Mouse (Mus musculus) embryonic facial prominence, embryonic 12.5 days (tissue): ENCODE measurements at regions not wholly inside any gene's neighbourhood (a gene's known extent, or its start where the extent isn't known, plus 50 kb on each side); places are given as distances from the start of the nearest gene placed in this dataset.
"Not testable (repeated sequence)": the region's sequence is repeated elsewhere in the genome, so short reads cannot be mapped to it uniquely, and the experiment has no call there.

ENCODE experiments used
- ATAC-seq: fragments of 200-750 bp; cut with Nextera tagmentation; 2 replicates; pipeline ENCODE4 v1.8.0; 2017; ENCODE audit not compliant: insufficient number of reproducible peaks, insufficient read depth, low FRiP score, low TSS enrichment
- H3K27ac ChIP-seq: fragments of 300-500 bp; sonication (generic); 2 replicates; pipeline ENCODE4 v1.5.1; 2016; ENCODE audit warnings: mild to moderate bottlenecking
- H3K27me3 ChIP-seq: fragments of 300-500 bp; sonication (generic); 2 replicates; pipeline ENCODE4 v1.6.1; 2016; ENCODE audit warnings: mild to moderate bottlenecking, moderate library complexity
- H3K36me3 ChIP-seq: fragments of 300-500 bp; sonication (generic); 2 replicates; pipeline ENCODE4 v1.6.1; 2016; ENCODE audit warnings: mild to moderate bottlenecking
- H3K4me1 ChIP-seq: fragments of 300-500 bp; sonication (generic); 2 replicates; pipeline ENCODE4 v1.6.1; 2016
- H3K4me2 ChIP-seq: fragments of 300-500 bp; sonication (generic); replicated peaks from 2 replicates; pipeline ENCODE4 v1.6.1; 2016; ENCODE audit warnings: mild to moderate bottlenecking, moderate library complexity
- H3K4me3 ChIP-seq: fragments of 300-500 bp; sonication (generic); 2 replicates; pipeline ENCODE4 v1.5.1; 2016; ENCODE audit warnings: mild to moderate bottlenecking
- H3K9ac ChIP-seq: fragments of 300-500 bp; sonication (generic); 2 replicates; pipeline ENCODE4 v1.6.1; 2016; ENCODE audit warnings: mild to moderate bottlenecking, moderate library complexity
- H3K9me3 ChIP-seq: fragments of 300-500 bp; sonication (generic); 2 replicates; pipeline ENCODE4 v1.6.1; 2016; ENCODE audit warnings: mild to moderate bottlenecking, moderate library complexity
- WGBS: fragments of 180-500 bp; shearing (Covaris S2); methylation state at CpG from one replicate; pipeline ENCODE4 v1.1.7; 2016; 5-methylcytosine and 5-hydroxymethylcytosine counted together

GRCm38 (mm10) chr4:153631161-153631560 is 148.6 kb upstream of the Ajap1 start:
- H3K27ac ChIP-seq: no peak overlapping the region
- H3K9ac ChIP-seq: no peak overlapping the region
- H3K4me1 ChIP-seq: no peaks in the 10 kb centered on the region
- no peak overlapping the region for H3K4me2 ChIP-seq
- H3K36me3 ChIP-seq: no peaks in the 10 kb centered on the region
- H3K4me3 ChIP-seq: no peak overlapping the region
- no peaks in the 10 kb centered on the region for H3K27me3 ChIP-seq
- no peak for ATAC-seq
- 0 out of 2 replicates have a peak, but pooled peaks cover 3% of the 10 kb centered on the region for H3K9me3 ChIP-seq
- 66% methylated on average over 7 of the region's 7 CpGs for WGBS

DNA sequence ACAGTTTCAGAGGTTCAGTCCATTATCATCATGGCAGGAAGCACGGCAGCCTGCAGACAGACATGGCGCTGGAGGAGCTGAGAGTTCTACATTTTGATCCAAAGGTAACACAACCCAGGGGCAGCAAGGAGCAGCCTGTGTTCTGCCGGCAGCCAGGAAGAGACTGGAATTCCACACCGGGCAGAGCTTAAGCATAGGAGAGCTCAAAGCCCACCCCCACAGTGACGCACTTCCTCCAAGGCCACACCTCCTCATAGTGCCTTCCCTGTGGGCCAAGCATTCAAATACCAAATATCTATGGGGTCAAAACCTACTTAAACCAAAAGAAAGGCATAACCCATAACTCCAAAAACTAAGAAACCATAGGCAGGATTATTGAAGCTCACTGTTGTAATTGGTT is 149.4 kb upstream of the Ajap1 start:
- H3K9ac ChIP-seq: no peak overlapping the region
- no peaks in the 10 kb centered on the region for H3K27me3 ChIP-seq
- H3K36me3 ChIP-seq: no peaks in the 10 kb centered on the region
- no peak overlapping the region for H3K4me2 ChIP-seq
- H3K9me3 ChIP-seq: 0 out of 2 replicates have a peak, but pooled peaks cover 3% of the 10 kb centered on the region
- no peak overlapping the region for H3K27ac ChIP-seq
- H3K4me3 ChIP-seq: no peak overlapping the region
- H3K4me1 ChIP-seq: no peaks in the 10 kb centered on the region
- 91% methylated on average over 5 of the region's 5 CpGs for WGBS
- no peak for ATAC-seq

- no peak for ATAC-seq
- WGBS: 85% methylated on average over 19 of the region's 19 CpGs
- 0 out of 2 replicates have a peak, but pooled peaks cover 3% of the 10 kb centered on the region for H3K9me3 ChIP-seq
Measured at GRCm38 (mm10) chr4:153632551-153632950, 149.9 kb upstream of the Ajap1 start.

DNA sequence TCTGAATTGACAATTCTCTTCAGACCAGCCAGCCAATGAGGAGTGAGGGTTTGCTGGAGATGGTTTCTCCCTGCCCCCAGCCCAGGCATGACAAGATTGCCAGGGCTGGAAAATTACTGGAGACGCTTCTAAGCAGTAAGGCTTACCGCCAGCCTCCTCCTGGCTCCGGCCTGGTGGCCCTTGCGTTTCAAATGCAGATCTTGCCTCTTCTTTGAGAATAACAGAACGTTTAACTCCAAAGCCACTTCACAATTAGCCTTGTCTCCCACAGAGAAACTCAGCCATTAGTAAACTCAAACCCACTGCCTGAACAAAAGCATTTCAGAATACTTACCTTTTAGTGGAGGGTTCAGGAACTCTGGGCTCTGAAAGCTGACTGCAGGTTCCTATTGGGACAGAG is 150.6 kb upstream of the Ajap1 start:
- Histone ChIP-seq H3K9ac (no peak overlapping the region), H3K27ac (no peak overlapping the region), H3K36me3 (no peaks in the 10 kb centered on the region), H3K4me3 (no peak overlapping the region), H3K4me1 (no peaks in the 10 kb centered on the region), H3K27me3 (no peaks in the 10 kb centered on the region), H3K9me3 (0 out of 2 replicates have a peak, but pooled peaks cover 3% of the 10 kb centered on the region), H3K4me2 (no peak overlapping the region)
- ATAC-seq: no peak
- 18% methylated on average over 5 of the region's 5 CpGs for WGBS

More at GRCm38 (mm10) chr4:153632551-153632950, 149.9 kb upstream of the Ajap1 start:
- Histone ChIP-seq H3K4me1 (no peaks in the 10 kb centered on the region), H3K27me3 (no peaks in the 10 kb centered on the region), H3K27ac (no peak overlapping the region), H3K9ac (no peak overlapping the region), H3K36me3 (no peaks in the 10 kb centered on the region), H3K4me2 (no peak overlapping the region), H3K4me3 (no peak overlapping the region)

GRCm38 (mm10) chr4:153634221-153634881 is 151.7 kb upstream of the Ajap1 start:
- no peaks in the 10 kb centered on the region for H3K36me3 ChIP-seq
- 44% methylated on average over 15 of the region's 15 CpGs for WGBS
- no peaks in the 10 kb centered on the region for H3K4me1 ChIP-seq
- ATAC-seq: no peak
- no peaks in the 10 kb centered on the region for H3K27me3 ChIP-seq
- H3K9ac ChIP-seq: no peak overlapping the region
- H3K9me3 ChIP-seq: 0 out of 2 replicates have a peak, but pooled peaks cover 3% of the 10 kb centered on the region
- H3K27ac ChIP-seq: no peak overlapping the region
- H3K4me2 ChIP-seq: no peak overlapping the region
- no peak overlapping the region for H3K4me3 ChIP-seq

DNA sequence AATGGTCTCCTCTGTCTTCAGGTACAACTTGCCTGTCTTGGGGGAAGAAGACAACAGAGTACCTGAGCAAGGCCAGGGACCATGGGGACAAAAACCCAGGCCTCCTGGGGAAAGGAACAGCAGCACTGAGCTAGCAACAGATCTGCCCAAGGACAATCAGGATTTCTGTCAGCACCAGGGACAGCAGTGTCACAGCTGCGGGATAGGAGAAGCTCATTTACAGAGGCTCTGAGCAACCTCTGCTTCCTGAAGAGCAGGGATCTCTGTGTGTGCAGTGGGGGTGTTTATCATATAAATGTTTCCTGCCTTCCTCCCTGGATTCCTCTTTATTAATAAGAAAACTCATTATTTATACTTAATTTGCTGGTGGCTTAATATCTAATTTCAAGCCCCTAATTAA is 155.4 kb upstream of the Ajap1 start:
- no peak for ATAC-seq
- Histone ChIP-seq H3K27me3 (no peaks in the 10 kb centered on the region), H3K36me3 (no peaks in the 10 kb centered on the region), H3K4me1 (no peaks in the 10 kb centered on the region), H3K9me3 (no peaks in the 10 kb centered on the region), H3K4me2 (no peak overlapping the region), H3K27ac (no peak overlapping the region), H3K9ac (no peak overlapping the region), H3K4me3 (no peak overlapping the region)
- WGBS: 5% methylated on average over 1 of the region's 1 CpGs

DNA sequence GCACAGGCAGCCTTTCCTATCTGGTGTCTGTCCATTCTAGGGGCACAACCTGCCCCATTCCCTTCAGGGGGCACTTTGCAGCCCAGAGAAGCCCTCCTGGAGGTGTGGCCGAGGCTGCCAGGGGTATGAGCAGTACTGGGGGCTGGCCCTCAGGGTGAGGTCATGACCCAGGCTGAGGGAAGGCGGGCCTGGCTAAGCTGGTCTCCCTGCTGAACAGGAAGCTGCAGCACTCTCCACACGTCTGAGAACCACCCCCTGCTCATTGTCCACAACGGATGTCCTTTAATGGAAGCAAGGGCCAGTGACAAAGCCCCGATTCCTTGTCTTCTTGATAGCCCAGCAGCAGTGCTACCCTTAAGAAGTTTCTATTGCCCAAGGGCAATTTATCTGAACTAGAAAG is 169.2 kb upstream of the Ajap1 start:
- WGBS: 8% methylated on average over 5 of the region's 5 CpGs
- no peak overlapping the region for H3K4me2 ChIP-seq
- no peaks in the 10 kb centered on the region for H3K9me3 ChIP-seq
- H3K4me3 ChIP-seq: no peak overlapping the region
- H3K36me3 ChIP-seq: no peaks in the 10 kb centered on the region
- H3K27me3 ChIP-seq: no peaks in the 10 kb centered on the region
- 0 out of 2 replicates have a peak, but pooled peaks cover 7% of the 10 kb centered on the region for H3K4me1 ChIP-seq
- H3K27ac ChIP-seq: no peak overlapping the region
- ATAC-seq: no peak
- H3K9ac ChIP-seq: no peak overlapping the region

DNA sequence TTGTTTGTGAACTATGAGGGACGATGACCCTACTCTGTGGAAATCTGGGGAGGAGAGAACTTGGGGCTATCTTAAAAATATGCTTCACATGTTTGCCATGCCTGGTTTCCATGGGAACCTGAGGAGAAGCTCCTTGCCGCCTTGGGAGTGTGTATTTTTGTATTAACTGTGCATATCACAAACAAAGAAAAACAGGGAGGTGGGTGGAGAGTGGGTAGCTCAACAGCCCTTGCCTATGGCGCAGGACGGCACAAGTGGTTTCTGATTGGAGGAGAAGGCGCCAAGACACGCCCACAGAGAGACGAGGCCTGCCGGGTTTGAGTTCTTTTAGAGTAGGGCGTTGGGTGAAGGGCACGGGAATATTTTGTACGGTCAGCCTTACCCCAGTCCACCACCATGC is 170.2 kb upstream of the Ajap1 start:
- Histone ChIP-seq H3K27ac (no peak overlapping the region), H3K4me2 (no peak overlapping the region), H3K9ac (no peak overlapping the region), H3K9me3 (no peaks in the 10 kb centered on the region), H3K4me3 (no peak overlapping the region), H3K27me3 (no peaks in the 10 kb centered on the region), H3K4me1 (0 out of 2 replicates have a peak, but pooled peaks cover 7% of the 10 kb centered on the region), H3K36me3 (no peaks in the 10 kb centered on the region)
- ATAC-seq: no peak
- 85% methylated on average over 11 of the region's 11 CpGs for WGBS

- no peaks in the 10 kb centered on the region for H3K9me3 ChIP-seq
- no peak for ATAC-seq
- H3K4me2 ChIP-seq: no peak overlapping the region
- H3K27ac ChIP-seq: no peak overlapping the region
- H3K27me3 ChIP-seq: no peaks in the 10 kb centered on the region
- 79% methylated on average over 7 of the region's 7 CpGs for WGBS
- H3K4me3 ChIP-seq: no peak overlapping the region
- H3K9ac ChIP-seq: no peak overlapping the region
- H3K36me3 ChIP-seq: no peaks in the 10 kb centered on the region
- no peaks in the 10 kb centered on the region for H3K4me1 ChIP-seq
Measured at GRCm38 (mm10) chr4:153662731-153663130, 180.1 kb upstream of the Ajap1 start.

GRCm38 (mm10) chr4:153666626-153667236 is 184.1 kb upstream of the Ajap1 start:
- H3K4me1 ChIP-seq, H3K9me3 ChIP-seq, H3K9ac ChIP-seq, ATAC-seq, H3K36me3 ChIP-seq, H3K27ac ChIP-seq, H3K27me3 ChIP-seq, H3K4me3 ChIP-seq, H3K4me2 ChIP-seq: not testable (repeated sequence)
- WGBS: 83% methylated on average over 6 of the region's 6 CpGs

GRCm38 (mm10) chr4:153669070-153669469 is 186.5 kb upstream of the Ajap1 start:
- Histone ChIP-seq H3K27me3 (no peaks in the 10 kb centered on the region), H3K4me2 (no peak overlapping the region), H3K4me3 (no peak overlapping the region), H3K27ac (no peak overlapping the region), H3K4me1 (no peaks in the 10 kb centered on the region), H3K9ac (no peak overlapping the region), H3K36me3 (no peaks in the 10 kb centered on the region), H3K9me3 (no peaks in the 10 kb centered on the region)
- no peak for ATAC-seq
- 88% methylated on average over 4 of the region's 4 CpGs for WGBS

- Histone ChIP-seq H3K4me2 (no peak overlapping the region), H3K4me3 (no peak overlapping the region), H3K4me1 (no peaks in the 10 kb centered on the region), H3K27ac (no peak overlapping the region), H3K27me3 (no peaks in the 10 kb centered on the region), H3K36me3 (no peaks in the 10 kb centered on the region), H3K9ac (no peak overlapping the region), H3K9me3 (no peaks in the 10 kb centered on the region)
- 86% methylated on average over 13 of the region's 13 CpGs for WGBS
- ATAC-seq: no peak
Measured at GRCm38 (mm10) chr4:153670216-153670615, 187.6 kb upstream of the Ajap1 start.
